Mouse (Mus musculus): Measurements from ENCODE around the gene Pqbp1.
A peak's percentile ranks its signal among the peaks of the same experiment; 100 is the strongest.

The Pqbp1 gene

DNA sequence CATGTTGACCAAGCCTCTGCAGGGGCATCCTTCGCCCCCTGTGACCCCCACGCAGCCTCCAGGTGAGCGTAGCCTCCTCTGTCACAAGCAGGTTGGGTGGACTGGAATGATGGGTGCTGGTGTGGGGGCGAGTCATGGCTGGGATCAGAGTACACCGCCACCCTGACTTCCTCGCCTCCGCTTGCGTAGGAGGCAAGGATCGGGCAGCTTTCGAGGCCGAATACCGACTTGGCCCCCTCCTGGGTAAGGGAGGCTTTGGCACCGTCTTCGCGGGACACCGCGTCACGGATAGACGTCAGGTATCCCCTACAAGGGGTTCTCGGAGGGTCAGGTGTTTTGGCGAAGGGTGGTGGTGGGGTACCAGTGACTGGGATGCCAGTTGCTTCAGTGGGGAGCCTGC lies 20.6 kb downstream of the Pqbp1 start:
- no peak for DNase-seq (ENCODE audit: low spot score in 2 of 2)

DNA sequence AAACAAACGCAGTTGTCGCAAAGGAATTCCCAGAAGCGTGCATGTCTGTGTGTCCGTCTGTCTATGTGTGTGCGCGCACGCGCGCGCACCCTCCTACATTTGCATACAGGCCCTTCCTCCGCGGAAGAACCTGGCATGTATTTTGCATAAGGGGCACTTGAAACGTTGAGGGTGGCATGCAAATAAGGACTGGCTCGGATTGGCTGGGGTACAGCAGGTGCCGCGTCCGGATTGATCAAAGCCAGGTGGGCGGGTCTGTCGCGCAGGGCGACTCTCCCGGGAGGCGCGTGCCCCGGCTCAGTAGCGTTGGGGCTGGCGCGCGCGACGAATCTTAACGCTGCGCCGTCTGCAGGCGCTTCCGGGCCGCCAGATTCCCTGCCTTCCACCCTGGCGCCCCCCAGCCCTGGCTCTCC lies 21.1 kb downstream of the Pqbp1 start, which contains the start of gene Pim2:
Pim2 (plus strand) TSS at position 256 of the 413 bp plus-strand sequence.
- peak; percentile 82 to 89 for DNase-seq (ENCODE audit: low spot score in 2 of 2)

DNA sequence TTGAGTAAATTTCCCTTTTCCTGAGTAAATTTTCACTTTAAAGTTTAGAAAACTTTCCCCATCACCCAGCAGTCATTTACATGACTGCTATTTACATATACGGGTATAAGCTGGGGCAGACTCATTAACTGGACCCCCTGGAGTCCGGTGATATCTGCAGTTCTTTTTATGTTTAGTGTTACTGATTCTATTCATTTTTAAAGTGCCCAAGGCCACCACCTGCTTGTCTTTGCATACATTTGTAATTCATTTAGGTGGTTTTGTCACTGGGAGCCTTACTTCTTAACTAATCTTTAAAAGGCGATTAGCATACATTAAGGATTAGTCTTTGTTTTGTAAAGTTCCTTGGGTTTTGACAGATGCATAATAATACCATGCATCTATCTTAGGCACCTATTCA lies 29.2 kb downstream of the Pqbp1 start:
- no peak for DNase-seq (ENCODE audit: low spot score in 2 of 2)

- DNase-seq (ENCODE audit: low spot score in 2 of 2): no peak
Measured at GRCm38 (mm10) chrX:7868506-7868905, 30.6 kb downstream of the Pqbp1 start.

DNA sequence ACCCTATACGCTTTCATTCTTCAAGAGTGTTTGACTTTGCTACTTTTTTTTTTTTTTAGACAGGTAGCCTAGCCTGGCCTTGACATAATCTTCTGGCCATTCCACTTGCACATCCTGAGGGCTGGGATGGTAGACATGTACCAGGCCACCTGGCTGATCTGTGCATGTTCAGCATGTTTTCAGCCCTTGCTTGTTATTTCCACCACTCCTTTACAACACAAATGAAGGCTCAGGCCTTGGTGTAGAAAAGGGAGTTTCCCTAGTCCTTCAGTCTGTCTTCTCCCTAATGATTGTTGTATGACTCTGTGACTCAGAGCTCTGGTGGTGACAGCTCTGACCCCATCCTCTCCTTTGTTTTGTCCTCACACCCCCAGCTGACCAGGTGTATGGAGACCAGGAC lies 31.9 kb downstream of the Pqbp1 start:
- no peak for DNase-seq (ENCODE audit: low spot score in 2 of 2)

GRCm38 (mm10) chrX:7865786-7866185 lies 33.3 kb downstream of the Pqbp1 start:
- DNase-seq (ENCODE audit: low spot score in 2 of 2): peak in 1 of 2 experiments; percentile 12

- peak; percentile 42 to 49 for DNase-seq (ENCODE audit: low spot score in 2 of 2)
Measured at GRCm38 (mm10) chrX:7865343-7865742, 33.7 kb downstream of the Pqbp1 start.

GRCm38 (mm10) chrX:7864551-7864950 lies 34.5 kb downstream of the Pqbp1 start:
- peak in 1 of 2 experiments; percentile 17 for DNase-seq (ENCODE audit: low spot score in 2 of 2)

DNA sequence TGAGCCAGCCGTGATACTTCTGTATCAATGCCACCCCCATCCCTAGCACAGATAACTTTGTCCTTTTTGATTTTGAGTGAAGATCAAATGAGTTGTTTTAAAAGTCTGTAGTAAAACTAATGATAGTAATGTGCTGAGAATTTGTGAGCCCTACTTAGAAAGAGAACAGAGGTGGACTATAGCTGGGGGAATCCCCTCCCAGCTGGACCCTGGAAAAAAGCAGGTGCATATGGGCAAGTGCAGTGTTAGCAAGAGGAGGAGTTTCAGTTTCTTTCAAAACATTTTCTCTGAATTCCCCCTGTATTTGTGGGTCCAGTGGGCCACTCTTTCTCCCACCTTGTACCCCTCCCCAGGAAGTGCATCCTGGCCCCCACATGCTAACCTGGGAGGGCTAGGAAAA lies 35.9 kb downstream of the Pqbp1 start:
- DNase-seq (ENCODE audit: low spot score in 2 of 2): no peak

GRCm38 (mm10) chrX:7859191-7859753 lies 39.8 kb downstream of the Pqbp1 start:
- DNase-seq (ENCODE audit: low spot score in 2 of 2): peak in 1 of 2 experiments; percentile 19

GRCm38 (mm10) chrX:7854578-7854977 lies 44.5 kb downstream of the Pqbp1 start:
- peak; percentile 26 to 54 for DNase-seq (ENCODE audit: low spot score in 2 of 2)

DNA sequence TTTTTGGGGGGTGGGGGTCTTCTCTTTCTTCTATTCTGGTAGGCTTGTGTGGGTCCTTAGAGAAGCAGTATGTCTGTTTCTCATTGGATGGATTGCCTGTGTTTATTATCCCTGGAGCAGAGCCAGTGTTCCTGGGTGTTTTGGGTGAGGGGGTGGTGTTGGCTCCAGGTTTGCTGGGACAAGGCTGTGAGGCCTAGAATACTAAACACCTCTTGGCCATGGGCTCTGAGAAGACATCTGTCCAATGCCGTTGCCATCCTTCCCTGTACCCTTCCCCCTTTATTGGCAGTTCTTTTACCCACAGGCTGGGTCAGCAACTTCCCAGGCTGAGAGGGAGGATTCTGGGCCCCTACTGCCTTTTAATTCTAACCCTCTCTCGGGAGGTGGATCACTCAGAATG lies 51.2 kb downstream of the Pqbp1 start:
- no peak for DNase-seq (ENCODE audit: low spot score in 2 of 2)
